Mouse (Mus musculus) lung, adult 2 months (tissue): ENCODE data around the gene Fh1.

Source experiments
- CTCF ChIP-seq: fragments of 200-500 bp; IDR thresholded peaks from 2 replicates; pipeline ENCODE4 v1.5.1; 2011; ENCODE audit warnings: mild to moderate bottlenecking, low read length, control low read depth; ENCODE audit not compliant: insufficient read depth
- POLR2A ChIP-seq: fragments of 200-500 bp; IDR thresholded peaks from 2 replicates; pipeline ENCODE4 v1.6.1; 2011; ENCODE audit warnings: low read depth, mild to moderate bottlenecking, control low read depth, low read length, borderline replicate concordance; ENCODE audit errors: extremely low read depth

- TF ChIP-seq CTCF (no peak), POLR2A (no peak)
Observed at GRCm38 (mm10) chr1:175552474-175552873, 73.0 kb downstream of the Fh1 start.
